Mouse (Mus musculus): ENCODE results near the gene Rras.

The Rras gene

GRCm38 (mm10) chr7:45025601-45026220 lies 8.0 kb downstream of the Rras start:
- DNase-seq (ENCODE audit: low read depth, low spot score) = peak; percentile 35

GRCm38 (mm10) chr7:45026256-45026655 lies 8.5 kb downstream of the Rras start:
- peak; percentile 43 for DNase-seq (ENCODE audit: low read depth, low spot score)

GRCm38 (mm10) chr7:45027761-45028160 lies 10.0 kb downstream of the Rras start:
- no peak for DNase-seq (ENCODE audit: low read depth, low spot score)

DNA sequence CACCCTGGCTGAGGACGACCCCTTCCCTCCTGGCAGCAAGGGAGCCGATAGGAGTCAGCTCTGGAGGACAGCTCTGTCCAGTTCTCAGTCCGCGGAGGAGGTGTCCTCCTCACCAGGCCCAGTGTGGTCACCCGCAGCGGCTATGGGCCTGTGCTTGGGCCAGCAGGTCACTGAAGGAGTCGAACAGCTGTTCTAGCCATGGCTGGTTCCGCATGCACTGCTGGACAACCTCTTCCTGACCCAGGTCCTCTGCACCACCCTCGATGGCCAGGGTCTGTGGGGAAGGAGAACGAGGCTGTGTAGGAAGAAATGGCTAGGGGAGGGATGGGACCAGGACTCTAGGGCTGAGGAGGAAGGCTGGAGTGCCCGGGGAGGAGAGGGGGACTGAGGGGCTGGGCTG lies 10.6 kb downstream of the Rras start:
- no peak for DNase-seq (ENCODE audit: low read depth, low spot score)

DNA sequence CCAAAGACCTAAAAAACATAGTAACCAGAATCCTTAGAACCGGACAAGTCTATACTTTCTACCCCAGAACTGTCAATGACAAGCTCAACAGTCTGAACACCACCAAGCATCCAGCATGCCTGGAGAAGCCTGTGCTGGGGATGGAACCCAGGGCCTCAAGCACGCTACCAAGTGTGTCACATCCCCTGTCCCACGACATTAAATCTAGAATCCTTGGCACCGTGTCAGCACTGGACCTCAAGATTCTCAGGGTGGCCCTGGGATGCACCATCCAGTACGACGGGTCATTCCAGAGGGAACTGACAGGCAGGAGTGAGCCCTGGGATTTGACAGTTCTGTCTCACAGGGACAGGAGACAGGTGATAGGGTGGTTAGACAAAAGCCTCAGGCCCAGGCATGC lies 12.2 kb downstream of the Rras start:
- no peak for DNase-seq (ENCODE audit: low read depth, low spot score)

DNA sequence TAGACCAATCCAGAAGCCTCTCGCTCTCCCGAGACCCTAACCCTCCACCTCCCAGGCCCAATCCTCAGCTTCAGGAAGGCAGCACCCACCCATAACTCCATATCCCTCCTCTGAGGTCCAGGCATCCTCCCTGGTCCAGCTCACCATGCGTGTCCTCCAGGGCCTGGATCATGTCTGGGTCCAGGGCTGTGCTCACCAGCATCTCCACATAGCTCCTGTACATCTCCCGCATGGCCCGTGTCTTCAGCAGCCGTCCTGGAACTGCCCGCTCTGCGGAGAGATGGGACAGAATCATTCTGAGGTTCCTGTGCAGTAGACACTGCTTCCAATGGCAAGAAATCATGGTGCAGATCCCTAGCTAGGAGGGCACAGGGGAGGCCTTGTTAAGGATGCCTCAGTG lies 13.1 kb downstream of the Rras start:
- DNase-seq (ENCODE audit: low read depth, low spot score) = no peak

DNA sequence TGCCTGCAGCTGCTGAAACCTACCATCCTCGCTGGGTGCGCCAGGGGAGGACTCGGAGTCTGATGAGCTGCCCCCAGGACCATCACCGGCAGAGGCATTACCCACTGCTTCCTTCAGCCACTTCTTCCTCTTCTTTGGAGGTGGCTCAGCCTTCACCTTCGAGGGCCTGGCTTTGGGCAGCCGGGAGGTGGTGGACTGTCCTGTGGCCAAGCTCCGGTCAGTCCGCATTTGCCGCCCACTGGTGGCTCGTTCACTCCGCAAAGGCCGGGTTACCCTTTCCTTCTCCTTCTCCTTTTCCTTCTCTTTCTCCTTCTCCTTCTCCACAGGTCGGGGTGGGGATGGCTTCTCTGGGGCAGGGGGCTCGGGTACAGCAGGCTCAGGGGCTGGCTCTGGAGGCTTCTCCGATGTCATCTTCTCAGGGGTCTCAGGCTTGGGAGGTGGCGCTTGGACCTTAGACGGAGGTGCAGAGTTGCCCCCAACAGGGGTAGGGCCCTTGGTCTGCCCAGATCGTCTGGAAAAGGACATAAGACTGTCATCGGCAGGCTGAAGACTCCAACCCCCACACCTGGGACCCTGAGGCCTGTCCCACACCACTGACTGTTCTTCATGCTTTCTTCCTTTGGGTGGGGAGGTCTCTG lies 16.1 kb downstream of the Rras start:
- no peak for DNase-seq (ENCODE audit: low read depth, low spot score)

GRCm38 (mm10) chr7:45035631-45036030 lies 17.9 kb downstream of the Rras start:
- DNase-seq (ENCODE audit: low read depth, low spot score) = no peak

- no peak for DNase-seq (ENCODE audit: low read depth, low spot score)
These were observed 18.9 kb downstream of the Rras start for GRCm38 (mm10) chr7:45036702-45037101.

DNA sequence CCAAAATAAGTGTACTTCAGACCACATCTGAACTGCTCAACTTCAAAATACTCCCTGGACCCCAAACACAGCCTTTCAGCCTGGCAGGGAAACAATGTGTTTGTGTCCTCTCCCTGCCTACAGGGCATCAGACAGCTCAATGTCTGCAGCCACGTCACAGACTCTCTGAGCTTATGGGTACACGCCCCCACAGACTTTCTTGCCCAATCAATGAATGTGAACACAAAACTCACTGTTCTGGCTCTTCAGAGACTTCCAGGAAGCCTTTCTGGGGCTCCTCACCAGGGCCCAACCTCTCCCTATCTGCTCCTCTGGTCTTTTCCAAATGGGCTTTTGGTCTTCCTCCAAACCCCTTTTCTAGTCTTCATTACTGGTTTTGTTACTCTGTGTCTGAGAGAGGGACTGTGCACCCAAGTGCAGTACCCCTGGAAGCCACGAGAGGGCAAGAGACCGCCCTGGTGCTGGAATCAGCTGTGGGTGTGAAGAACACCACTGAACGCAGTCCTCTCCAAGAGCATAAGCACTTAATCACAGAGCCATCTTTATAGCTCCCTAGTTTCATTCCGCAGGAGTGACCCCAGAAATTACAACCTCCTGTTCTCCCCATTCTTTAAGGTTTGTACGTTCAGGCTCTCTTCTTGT lies 20.1 kb downstream of the Rras start:
- DNase-seq (ENCODE audit: low read depth, low spot score) = peak; percentile 46

DNA sequence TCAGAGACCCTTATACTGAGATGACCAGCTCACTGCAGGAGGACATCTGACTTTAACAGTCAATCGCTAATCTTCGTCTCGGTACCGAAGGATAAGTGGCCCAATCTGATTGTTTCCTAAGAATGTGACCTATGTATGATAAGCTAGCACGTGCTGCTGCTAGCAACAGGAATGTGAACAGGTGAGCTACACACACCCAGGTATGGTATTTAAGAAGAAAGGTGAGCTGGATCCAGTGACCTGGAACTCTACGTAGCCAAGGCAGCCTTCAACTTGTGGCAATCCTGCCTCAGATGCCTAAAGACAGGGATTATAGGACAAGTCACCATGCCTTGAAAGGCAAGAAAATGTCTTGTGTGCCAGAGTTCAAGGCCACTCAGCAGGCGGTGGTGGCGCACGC lies 20.6 kb downstream of the Rras start:
- no peak for DNase-seq (ENCODE audit: low read depth, low spot score)

DNA sequence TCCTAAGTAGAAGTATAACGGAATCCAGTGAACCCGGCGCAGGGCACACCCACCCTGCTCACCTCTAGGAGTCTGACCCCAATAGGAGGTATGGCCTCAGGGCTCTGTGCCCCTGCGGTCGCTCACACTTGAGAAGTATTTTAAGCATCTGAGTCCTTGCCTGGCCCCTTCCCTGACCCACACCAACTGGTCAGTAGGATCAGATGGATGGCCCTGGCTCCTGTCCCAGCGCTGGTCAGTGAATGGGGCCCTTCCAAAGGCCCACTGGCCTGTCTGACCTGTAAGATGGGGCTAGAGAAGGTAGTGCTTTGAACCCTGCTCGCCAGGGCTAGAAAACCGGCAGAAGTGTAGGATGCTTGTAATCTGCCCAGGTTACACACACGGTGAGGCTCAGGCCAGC lies 23.1 kb downstream of the Rras start:
- no peak for DNase-seq (ENCODE audit: low read depth, low spot score)

GRCm38 (mm10) chr7:45043307-45043706 lies 25.5 kb downstream of the Rras start:
- DNase-seq (ENCODE audit: low read depth, low spot score) = no peak

GRCm38 (mm10) chr7:45045741-45046140 lies 28.0 kb downstream of the Rras start:
- no peak for DNase-seq (ENCODE audit: low read depth, low spot score)

DNA sequence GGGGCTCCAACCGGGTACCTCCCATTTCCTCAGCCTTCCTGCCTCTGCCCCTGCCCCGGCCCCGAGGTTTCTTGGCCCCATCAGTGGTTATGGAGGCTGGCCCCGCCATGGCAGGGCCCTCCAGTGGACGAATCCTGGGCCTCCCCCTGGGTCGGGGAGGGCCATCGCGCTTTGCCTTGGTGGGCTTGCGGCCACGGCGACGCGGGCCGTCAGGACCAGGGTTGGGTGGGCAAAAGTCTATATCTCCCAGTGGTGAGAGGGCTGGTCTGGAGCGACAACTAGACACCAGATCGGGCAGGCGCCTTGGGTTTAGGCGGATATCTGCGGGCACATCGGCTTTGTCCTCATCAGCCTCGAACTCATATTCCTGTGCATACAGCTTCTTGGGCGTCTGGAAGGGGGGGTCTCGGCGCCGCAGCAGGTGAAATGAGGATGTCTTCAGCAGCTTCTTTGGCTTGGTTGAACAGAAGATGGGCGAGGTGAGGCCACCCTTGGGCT lies 29.1 kb downstream of the Rras start:
- no peak for DNase-seq (ENCODE audit: low read depth, low spot score)

GRCm38 (mm10) chr7:45047491-45047890 lies 29.7 kb downstream of the Rras start:
- DNase-seq (ENCODE audit: low read depth, low spot score) = no peak

- no peak for DNase-seq (ENCODE audit: low read depth, low spot score)
These were observed 30.5 kb downstream of the Rras start for GRCm38 (mm10) chr7:45048001-45048890.

GRCm38 (mm10) chr7:45048923-45049657 lies 31.3 kb downstream of the Rras start:
- no peak for DNase-seq (ENCODE audit: low read depth, low spot score)

DNA sequence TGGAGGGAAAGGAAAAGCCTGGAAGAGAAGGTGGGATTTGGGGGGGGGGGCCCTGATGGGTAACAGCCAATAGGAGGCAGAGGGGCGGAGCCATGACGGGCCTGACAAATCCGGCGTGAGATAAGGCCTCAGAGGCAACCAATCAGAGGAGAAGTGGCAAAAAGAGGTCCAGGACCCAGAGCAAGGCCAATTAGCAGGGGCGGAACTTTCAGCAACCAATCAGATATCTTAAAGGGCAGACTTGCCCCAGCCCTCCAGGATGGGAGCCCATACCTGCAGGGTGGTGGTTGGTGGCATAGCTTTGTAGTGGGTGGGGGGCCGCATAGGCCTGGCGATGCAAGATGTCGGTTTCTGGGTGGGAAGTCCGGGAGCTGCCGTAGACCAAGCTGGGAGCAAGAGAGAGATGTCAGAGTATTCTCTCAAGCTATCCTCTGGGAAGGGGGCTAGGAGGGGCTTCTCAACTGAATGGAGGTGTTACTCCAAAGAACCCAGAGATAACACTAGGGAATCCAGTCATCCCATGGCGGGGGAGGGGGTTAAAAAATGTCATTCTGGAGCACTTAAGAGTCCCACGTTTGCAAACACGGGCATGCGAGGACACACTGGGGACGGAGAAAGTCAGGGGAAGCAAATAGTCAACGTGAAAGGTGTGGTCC lies 33.3 kb downstream of the Rras start:
- peak; percentile 96 for DNase-seq (ENCODE audit: low read depth, low spot score)

- no peak for DNase-seq (ENCODE audit: low read depth, low spot score)
These were observed 33.8 kb downstream of the Rras start for GRCm38 (mm10) chr7:45051601-45051974.
